Mouse (Mus musculus) heart, adult 2 months (tissue): ENCODE results near the gene Btnl6.

Experiments used
- CTCF ChIP-seq: fragments of 200-600 bp; IDR thresholded peaks from 2 replicates; pipeline ENCODE4 v1.8.1; 2022; ENCODE audit warnings: antibody characterized with exemption, mild to moderate bottlenecking, moderate library complexity
- POLR2A ChIP-seq: fragments of 200-500 bp; IDR thresholded peaks from 2 replicates; pipeline ENCODE4 v1.6.1; 2011; ENCODE audit warnings: mild to moderate bottlenecking, low read depth, low read length, control low read depth; ENCODE audit not compliant: insufficient read depth

DNA sequence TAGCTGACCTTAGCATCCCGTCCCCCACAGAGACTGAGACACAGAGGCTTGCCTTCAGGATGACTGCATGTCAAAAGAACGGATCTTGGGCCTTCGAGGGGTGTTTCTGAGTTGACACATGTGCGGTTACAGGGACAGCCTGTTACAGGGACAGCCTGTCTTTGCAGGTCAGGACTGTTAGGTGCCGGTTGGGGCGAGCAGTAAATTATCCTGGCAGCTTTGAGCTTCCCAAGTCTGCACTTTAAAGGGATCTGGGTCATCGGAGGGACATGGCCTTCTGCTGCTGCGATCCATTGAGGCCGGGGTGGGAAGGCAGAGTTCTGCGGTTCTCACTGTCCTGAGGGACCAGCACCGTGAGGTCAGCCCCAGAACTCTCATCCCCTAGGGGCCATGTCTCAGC lies 40.3 kb upstream of the Btnl6 start:
- TF ChIP-seq CTCF (no peak), POLR2A (no peak)
